Mouse (Mus musculus): ENCODE data around the gene Pola2. TPM values are rescaled to one million over a fixed set of nuclear protein-coding genes. Genes with fewer than 3 reads are reported as not detected.

The Pola2 gene
- polyA plus RNA-seq, 1 experiment from 2014 or later: 61.4 TPM

DNA sequence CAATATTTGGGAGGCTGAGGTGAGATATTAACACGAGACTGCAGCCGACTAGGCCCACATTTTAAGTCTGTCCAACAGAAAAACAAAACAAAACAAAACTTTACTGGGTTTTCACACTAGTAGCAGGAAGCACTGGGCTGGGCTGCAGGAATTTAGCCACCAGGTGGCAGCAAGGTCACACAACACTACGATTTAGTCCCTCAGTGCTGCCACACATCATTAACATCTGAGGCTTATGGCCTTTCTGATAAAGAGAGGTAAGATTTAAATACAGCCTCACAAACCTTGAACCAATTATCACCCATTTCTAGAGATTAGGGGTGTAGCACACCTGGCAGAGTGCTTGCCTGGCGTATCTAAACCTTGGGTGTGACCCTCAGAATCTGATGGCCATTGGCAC lies 1.3 kb upstream of the Pola2 start:
- peak; percentile 87 for DNase-seq (ENCODE audit: low spot score)

DNA sequence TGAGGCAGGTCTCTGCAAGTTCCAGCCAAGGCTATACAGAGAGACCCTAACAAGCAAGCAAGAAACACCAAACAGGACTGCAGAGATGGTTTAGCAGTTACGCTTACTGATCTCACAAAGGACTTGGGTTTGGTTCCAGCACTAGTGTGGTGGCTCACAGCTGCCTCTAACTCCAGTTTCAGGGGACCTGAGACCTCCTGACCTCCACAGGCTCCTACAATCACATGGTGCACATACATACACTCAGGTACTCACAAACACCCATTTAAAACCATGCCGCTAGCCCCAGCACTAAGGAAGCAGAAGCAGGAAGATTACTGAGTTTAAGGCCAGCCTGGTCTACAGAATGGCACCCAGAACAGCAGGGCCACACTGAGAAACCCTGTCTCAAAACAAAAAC lies 802 bp upstream of the Pola2 start:
- DNase-seq (ENCODE audit: low spot score): no peak

DNA sequence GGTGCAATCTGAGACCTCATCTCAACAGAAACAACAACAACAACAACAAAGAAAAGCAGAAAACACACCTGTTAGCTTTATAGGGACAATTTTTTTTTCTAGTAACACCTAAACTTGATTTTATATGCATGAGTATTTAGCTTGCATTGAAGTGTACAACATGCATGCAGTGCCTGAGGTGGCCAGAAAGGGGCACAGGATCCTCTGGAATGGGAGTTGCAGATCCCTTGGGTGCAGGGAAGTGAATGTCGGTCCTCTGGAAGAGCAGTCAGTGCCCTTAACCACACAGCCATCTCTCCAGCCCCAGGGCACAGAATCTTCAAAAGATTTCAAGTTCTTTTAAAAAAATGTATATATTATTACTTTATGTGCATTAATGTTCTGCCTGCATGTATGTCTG lies 1.4 kb downstream of the Pola2 start:
- no peak for DNase-seq (ENCODE audit: low spot score)

DNA sequence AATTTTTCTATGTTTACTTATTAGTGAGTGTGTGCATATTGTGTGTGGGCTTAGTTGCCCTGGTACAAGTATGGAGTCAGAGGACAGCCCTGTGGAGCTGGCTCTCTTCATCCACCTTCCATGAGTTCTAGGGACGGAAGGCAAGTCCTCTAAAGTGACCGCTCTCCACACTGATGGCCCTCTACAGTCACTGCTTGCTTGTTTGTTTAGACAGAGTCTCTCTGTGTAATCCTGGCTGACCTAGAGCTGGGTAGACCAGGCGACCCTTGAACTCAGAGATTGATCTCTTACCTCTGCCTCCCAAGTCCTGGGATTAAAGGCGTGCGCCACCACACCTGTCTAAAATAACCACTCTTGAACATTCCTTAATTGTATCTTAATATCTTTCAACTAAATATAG lies 6.6 kb downstream of the Pola2 start:
- DNase-seq (ENCODE audit: low spot score): no peak

DNA sequence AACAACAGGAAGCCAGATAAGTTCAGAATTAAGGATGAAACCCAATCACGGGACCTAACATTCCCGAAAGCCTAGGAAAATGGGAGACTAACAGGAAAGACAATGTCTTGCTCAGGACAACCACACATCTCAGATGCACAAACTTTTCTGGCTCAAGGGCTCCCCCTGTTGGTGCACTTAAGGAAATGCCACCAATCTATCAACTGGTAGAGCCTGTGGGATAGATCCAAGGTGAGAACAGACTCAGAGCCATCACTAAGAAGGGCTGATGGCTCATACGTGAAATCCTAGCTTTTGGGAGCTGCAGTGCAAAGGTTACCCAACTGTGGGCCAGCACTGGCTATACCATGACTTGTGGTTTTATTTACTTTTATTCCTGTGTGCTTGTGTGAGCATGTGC lies 7.3 kb downstream of the Pola2 start:
- peak; percentile 68 for DNase-seq (ENCODE audit: low spot score)

DNA sequence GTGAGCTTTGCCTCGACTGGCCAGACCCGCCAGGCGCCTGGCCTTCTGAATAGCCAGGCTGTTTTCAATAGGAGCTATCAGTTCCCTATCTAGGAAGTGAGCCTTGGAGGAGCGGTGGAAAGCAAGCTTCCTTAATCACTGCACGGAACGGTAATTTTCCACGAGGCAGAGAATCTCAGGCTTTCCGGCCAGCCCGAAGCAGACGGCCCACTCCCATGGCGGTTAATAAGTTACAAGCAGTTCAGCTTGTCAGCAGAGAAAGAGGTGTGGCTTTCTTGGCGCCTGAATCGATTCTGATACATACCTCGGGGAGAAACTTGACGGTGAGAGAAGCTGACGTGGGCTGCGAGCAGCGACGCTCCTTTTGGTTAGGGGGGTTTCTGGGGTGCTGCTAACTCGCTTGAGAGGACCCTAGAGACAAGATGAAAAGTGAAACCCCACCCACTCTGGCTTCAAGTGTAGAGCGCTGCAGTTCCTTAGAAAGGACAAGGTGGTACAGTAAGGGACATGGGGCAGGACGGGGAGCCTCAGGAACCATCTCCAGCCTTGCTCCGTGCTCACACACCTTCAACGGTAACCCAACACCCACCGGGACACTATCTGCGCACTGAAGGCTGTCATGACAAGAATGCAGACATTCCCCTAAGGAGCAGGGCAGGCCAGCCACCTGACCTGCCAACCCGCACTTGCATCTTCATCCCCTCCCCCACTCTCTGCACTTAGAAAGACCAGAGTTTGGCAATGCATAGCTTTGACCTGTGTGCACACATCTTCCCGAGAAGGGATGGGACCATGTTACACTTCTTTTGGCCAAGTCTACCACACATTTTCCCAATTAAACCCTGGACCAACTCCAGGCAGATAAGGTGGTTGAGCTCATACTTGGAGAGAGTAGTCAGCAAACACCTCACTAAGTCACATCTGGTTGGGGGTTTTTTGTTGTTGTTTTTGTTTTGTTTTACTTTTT lies 8.0 kb downstream of the Pola2 start:
- no peak for DNase-seq (ENCODE audit: low spot score)

DNA sequence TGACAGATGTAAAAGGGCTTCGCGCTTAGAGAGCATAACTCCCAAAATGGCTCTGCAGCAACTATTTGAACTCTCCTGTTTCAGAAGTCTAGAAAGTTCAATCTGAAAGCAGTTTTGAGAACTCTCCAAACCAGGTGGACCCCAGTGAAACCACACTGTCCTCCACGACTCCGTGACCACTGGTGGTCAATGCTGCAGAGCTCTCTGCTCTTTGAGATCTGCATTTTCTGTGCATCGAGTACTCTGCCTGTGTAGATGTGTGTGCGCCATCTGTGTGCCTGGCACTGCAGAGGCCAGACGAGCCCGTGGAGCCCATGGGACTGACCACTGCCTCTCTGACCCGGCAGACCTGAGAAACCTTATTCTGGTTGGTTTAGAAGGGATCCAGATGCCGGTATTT lies 9.1 kb downstream of the Pola2 start:
- no peak for DNase-seq (ENCODE audit: low spot score)

DNA sequence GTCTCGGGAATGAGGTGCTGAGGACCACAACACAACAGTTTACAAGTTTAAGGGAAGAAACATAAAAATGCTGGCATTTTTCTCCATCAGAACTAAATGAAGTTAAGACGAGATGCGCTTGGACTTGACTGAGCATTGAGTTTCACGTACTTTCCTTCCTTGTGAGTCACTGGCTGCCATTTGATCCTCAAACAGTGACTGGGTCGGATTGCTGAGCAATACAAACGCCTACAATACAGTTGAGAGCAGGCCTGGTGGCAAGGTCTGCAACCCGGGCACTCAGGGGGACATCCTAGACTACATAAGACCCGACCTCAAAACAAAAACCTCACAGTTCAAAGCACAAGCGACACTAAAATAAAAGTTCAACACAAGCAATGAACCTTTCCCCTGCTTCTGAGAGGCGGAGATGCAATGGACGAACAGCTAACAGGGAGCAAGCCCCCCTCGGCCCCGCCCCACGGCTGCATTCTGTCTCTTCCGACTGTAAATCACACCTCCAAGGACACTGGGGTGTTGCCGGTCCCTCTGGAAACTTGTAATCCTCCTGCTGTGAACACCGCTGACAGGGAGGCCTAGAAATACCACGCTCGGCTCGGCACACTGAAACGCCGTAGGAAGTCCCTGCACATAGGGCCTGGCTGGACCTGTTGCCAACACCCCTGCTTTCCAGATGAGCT lies 9.8 kb downstream of the Pola2 start:
- no peak for DNase-seq (ENCODE audit: low spot score)

DNA sequence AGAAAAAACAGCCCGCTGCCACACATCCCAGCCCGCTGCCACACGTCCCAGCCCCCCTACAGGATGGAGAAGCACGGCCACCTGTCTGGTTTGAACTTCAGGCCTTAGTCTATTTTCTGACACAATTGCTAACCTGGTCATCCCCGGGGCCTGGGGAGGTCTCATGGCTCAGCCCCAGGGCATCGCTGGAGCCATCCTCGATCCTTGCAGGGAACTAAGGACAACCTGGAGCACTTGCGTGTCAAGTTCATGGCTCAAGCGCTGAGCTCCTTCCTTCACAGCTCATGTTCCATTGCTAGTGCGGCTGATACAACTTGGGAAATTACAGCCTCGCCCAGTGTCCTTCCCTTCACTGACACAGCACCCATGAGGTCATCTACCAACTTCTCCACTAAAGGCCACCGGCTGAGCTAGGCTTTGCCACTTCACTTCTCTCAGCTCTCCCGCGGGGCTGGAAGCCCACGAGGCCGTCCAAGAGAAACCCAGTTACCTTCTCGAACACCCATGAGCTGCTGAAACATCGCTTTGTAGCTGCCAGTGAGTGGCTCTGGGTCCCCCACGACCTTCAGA lies 10.7 kb downstream of the Pola2 start:
- DNase-seq (ENCODE audit: low spot score): no peak

DNA sequence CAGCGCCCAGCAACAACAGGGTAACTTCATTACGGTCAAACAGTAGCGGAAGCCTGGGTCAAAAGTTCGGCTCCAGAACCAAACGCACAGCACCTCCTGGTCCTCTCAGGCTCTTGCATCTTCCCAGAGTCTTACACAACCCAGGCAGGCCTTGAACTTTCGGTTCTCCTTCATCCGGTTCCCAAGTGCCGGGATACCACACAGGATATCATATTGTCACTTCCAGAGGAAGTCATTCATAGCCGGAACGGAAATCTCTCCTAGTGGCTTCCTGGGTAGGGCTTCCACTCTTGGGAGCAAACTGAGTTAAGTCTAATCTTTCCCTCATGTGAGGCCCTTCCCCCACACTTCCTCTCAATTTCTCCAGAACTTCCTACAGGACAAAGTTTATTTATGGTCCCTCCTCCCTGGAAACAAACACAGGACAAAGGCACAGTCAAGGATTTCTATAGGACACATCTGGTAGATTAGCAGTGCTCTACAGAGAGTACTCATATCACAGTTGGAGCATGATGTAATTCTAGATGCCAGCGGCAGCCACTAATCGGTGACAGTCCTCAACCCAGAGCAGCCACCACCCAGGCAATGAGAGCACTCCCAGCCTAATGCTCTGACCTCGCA lies 11.8 kb downstream of the Pola2 start:
- DNase-seq (ENCODE audit: low spot score): no peak

DNA sequence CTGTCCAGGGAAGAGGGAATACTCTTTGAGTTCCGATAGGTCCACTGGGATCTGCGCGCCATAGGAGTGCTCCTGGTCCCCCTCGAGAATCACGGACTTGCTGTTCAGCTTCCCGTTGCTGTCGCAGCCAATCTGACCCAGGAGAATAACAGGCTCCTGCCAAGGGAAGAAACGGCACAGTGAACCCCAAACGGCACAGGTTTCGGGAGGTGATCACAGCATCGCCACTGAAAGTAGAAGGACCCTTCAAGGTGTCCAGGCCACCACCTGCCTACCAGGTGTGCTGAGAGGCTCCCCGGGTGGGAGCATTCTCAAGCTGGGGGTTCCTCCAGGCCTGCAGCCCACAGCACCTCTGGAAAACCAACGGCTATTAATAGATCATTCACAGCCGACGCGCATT lies 12.4 kb downstream of the Pola2 start:
- DNase-seq (ENCODE audit: low spot score): no peak

DNA sequence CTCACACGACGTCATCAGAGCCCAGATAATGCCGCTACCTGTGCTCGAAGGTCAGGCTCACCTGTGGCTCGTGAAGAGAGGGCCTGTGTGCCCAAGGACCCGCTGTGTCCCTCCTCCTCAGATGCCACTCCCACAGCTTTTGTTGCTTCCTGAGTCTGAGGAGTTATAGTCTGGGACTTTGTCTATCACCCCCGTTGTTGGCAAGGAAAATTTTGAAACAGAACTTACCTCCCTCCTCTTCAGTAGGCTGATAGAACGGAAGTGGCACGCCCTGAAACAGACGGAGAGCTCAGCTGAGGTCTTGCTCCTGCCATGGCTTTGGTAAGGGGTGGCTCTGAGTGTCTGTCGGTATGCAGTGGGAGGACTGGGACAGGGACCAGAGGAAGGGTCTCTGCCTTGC lies 13.8 kb downstream of the Pola2 start:
- no peak for DNase-seq (ENCODE audit: low spot score)

DNA sequence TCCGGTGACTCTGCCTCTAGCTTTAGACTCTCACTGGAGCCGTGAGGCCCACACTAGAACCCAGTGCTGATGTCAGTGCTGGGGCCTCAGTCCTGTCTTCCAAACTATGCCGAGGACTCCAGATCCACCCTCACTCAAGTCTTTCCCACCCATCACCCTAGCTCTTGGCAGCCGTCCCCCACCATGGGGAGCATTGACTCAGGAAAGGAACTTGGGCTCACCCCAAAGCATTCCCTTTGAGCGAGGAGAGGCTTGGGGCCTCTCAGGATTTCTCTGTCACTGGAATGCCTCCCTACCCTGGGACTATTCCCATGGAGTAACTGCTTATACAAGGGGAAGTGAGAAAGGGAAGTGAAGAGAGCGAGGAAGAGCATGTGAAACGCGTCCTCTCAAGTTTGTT lies 18.1 kb downstream of the Pola2 start:
- no peak for DNase-seq (ENCODE audit: low spot score)

DNA sequence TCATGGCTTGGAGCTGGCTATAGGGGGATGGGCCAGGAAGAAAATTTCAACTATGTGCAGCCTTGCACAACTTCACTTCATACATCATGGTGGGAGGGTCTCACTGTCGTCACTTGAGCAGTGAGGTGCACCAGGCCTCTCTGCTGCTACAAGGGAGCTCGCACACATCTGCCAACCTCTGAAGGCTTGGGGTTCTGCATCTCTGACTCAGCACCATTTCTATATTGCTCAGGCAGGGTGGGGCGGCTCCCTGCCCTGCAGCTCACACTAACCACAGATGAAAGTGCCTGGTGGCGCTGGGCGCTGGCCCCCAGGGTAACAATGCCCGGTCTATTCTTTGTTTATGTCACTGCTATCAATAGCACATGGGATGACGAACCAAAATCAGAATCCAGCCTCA lies 19.0 kb downstream of the Pola2 start:
- no peak for DNase-seq (ENCODE audit: low spot score)

DNA sequence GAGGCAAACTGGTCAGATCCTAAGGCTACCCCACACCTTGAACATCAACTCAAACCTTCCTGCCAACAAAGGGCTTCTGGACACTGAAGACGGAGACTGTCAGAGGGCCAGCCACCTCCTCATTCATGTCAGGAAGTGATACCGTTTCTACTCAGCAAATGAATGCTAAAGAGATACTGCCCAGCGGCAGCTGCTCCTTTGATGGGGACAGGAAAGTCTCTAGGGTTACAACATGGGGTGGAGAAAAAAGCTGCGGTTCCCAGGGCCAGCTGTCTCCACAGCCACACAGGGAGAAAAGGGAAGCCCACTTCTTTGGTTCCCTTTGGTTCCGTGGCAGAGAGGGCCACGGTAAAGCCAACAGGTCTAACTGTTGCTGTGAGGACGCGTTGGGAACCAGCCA lies 19.9 kb downstream of the Pola2 start:
- DNase-seq (ENCODE audit: low spot score): no peak

DNA sequence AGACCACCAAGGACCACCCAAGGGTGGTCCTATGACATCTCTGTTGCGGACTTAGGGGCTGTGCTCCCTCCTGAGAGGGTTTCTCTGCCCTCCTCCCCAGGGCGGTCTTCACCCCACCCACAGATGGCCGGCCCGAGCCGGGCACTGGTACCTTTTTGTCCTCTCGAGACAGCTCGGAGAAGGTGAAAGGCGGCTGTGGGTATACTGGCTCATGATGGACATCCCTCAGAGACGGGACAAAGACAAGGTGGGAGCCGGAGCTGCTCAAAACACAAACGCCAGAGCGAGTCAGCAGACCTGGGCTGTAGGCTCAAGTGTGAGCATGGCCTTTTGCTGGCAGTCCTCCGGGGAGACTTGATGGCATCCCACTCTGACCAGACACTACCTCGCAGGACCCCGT lies 20.6 kb downstream of the Pola2 start:
- DNase-seq (ENCODE audit: low spot score): no peak

DNA sequence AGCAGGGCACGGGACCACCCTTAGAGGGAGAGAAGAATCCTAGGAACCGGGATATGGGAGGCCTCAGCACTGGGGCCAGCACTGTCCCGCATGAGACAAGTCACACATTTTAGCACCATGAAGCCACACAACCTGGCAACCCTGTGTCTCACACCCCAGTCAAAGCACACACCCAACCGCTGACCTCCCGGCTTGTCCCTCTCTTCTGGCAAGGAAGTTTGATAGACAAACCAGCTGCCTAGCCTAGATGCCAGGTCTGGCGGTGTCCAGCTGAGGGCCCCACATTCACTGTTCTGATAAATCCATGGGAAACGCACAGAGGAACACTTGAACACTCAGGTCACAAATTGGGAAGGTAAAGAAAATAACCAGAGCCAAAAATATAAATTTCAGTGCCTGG lies 21.4 kb downstream of the Pola2 start:
- no peak for DNase-seq (ENCODE audit: low spot score)

DNA sequence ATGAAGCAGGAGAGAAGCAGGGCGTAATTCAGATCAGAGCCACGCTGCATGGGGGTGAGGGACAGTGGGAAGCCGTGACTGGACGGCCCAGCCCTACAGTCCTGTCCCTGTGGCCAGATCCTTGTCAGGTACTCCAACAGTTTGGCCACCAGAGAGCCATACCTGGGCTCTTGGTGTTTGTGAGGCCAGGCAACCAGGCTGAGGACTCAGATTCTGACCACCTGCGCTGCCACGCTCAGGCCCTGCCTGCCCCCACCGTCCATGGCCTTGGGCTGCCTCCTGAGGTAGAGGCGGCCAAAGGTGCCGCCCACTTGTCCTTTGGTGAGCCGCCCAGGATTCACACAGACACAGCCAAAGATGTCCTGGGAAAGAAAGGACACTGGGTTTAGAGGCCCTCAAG lies 23.3 kb downstream of the Pola2 start:
- no peak for DNase-seq (ENCODE audit: low spot score)

DNA sequence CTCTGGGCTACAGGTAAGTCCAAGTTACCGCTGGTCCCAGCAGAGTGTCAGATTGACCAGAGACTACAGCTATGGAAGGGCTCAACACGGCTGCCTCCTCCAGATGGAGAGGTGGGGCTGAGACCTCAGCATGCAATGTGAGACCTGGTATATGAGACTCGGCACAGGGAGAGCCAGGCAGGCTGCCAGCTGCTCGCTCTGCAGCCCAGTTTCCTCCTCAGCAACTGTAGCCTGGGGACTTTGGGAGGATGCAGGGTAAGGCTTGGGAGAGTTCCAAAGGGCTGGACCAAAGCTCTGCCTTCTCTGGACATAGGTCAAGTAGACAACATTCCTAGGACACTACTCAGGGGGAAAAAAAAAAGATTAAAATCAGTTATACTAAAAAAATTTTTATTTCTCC lies 23.8 kb downstream of the Pola2 start:
- DNase-seq (ENCODE audit: low spot score): no peak

DNA sequence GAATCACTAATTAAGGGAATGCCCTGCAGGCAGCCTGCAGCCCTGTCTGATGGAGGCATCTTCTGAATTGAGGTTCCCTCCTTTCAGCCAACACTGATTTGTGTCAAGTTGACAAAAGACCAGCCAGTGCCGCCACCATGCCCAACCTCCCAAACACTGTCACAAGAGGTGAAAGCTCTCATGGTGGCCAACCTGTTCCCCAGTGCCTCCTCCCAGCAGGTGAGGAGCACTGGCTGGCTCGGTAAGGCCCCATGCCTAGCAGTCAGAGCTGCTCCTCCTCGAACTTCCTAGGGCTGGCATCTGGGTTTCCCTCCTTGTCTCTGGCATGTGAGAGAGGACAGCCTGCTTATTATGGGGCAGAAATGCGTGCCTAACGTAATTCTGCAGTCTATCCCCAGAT lies 24.3 kb downstream of the Pola2 start:
- DNase-seq (ENCODE audit: low spot score): no peak

DNA sequence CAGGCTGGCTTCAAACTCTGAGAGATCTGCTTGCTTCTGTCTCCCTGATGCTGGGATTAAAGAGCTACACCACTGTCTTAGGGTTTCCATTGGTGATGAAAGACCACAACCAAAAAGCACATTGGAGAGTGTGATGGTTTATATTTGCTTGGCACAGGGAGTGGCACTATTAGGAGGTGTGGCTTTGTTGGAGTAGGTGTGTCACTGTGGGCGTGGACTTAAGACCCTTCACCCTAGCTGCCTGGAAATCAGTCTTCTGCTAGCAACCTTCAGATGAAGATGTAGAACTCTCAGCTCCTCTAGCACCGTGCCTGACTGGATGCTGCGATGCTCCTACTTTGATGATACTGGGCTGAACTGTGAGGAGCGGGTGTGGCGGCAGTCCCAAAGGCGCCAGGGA lies 25.5 kb downstream of the Pola2 start:
- no peak for DNase-seq (ENCODE audit: low spot score)

DNA sequence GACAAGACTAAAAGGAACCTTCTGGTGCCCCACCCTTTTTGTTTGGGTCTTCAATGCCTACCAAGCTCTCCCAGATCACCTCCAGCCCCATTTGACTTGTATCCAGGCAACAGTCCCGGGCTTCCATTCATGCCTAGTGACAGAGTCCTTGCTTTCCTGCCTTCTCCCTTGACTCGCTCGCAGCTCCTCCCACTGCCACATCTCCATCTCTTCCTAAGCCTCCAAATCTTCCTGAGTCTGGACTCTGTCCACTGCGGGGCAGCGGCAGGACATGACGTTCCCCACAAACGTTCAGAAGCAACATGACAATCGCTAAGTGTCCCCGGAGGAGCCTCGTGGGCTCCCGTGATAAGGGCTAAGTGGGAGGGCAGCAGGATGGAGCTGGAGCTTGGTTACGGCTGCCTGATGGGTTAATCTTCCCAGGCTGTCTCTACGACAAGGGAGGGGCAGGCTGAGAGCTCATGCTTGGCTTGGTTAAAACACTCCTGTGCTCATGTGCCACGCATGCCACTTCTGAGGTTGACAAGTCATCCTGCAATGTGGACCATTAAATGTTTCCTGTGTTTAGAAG lies 26.1 kb downstream of the Pola2 start:
- DNase-seq (ENCODE audit: low spot score): no peak

Measured in thymus, postnatal 0 days (tissue).